Comparison of ENCODE assay signal across 10 mouse cellular contexts in the genomic region with DNA sequence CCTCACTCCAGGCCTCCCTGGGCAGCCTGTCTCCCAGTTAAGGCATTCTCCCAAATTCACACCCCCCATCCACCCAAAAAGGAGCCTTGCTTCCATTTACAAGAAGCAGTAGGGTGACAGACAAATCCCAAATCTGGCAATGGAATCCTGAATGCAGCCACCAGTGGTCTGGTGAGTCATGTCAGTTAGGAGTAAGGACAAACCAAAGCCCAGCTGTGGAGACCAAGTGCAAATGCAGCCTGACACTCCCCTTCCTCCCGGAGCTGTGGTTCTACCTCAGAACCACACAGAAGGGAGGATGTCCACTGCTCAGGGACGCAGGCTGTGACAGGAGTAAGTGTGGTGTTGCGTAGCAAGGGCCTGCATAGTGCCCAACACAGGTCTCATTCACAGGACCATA.
"Had no signal": no experiment of that assay in that cellular context is flagged by ENCODE, and none has a peak within 500 bp of the region (broad histone marks: within the 10 kb centered on the region; RNA-seq: fewer than 3 reads in every experiment).

No protein-coding gene starts in this region.

- H3K4me3 ChIP-seq: limb, embryonic 13.5 days; midbrain, embryonic 13.5 days; neural tube, embryonic 15.5 days had no signal

- ATAC-seq: midbrain, embryonic 13.5 days had no signal

- DNase-seq: kidney, adult 8-10 months; kidney, postnatal 36 days; lung, adult 2 months; right cerebral cortex, adult 18-20 months; right cerebral cortex, postnatal 25 days; thymus, postnatal 4 days had no signal

- H3K27ac ChIP-seq: limb, embryonic 13.5 days; liver, embryonic 14.5 days; midbrain, embryonic 13.5 days; neural tube, embryonic 15.5 days had no signal

- H3K27me3 ChIP-seq: limb, embryonic 13.5 days; midbrain, embryonic 13.5 days; neural tube, embryonic 15.5 days had no signal

- H3K9me3 ChIP-seq: limb, embryonic 13.5 days; midbrain, embryonic 13.5 days; neural tube, embryonic 15.5 days had no signal

- H3K36me3 ChIP-seq: limb, embryonic 13.5 days; midbrain, embryonic 13.5 days; neural tube, embryonic 15.5 days had no signal

- H3K4me2 ChIP-seq: limb, embryonic 13.5 days; midbrain, embryonic 13.5 days; neural tube, embryonic 15.5 days had no signal

- H3K4me1 ChIP-seq: midbrain, embryonic 13.5 days; neural tube, embryonic 15.5 days had no signal

- H3K9ac ChIP-seq: limb, embryonic 13.5 days; liver, embryonic 14.5 days; midbrain, embryonic 13.5 days; neural tube, embryonic 15.5 days had no signal
